Mouse (Mus musculus) liver, adult 2 months (tissue): ENCODE data around the gene Acat2. TPM values are rescaled to one million over a fixed set of nuclear protein-coding genes. Genes with fewer than 3 reads are reported as not detected.
A peak's percentile ranks its signal among the peaks of the same experiment; 100 is the strongest.

Experiments
- DNase-seq: peaks from one replicate; pipeline ENCODE4 v3.0.0-alpha.2; 2011; ENCODE audit warnings: low read depth, low spot score; ENCODE audit errors: extremely low read depth
- H3K27ac ChIP-seq: fragments of 200-500 bp; replicated peaks from 2 replicates; pipeline ENCODE4 v1.5.1; 2012; ENCODE audit warnings: low read depth, mild to moderate bottlenecking, control low read depth, inconsistent platforms, low read length; ENCODE audit not compliant: insufficient read depth
- H3K27me3 ChIP-seq: fragments of 200-500 bp; 2 replicates; pipeline ENCODE4 v1.6.1; 2012; ENCODE audit warnings: mild to moderate bottlenecking, moderate library complexity, low read length, inconsistent platforms; ENCODE audit not compliant: control insufficient read depth, insufficient read depth
- H3K36me3 ChIP-seq: fragments of 200-500 bp; 2 replicates; pipeline ENCODE4 v1.6.1; 2012; ENCODE audit warnings: low read length, inconsistent platforms; ENCODE audit not compliant: control insufficient read depth, insufficient read depth
- H3K4me1 ChIP-seq: fragments of 200-500 bp; 2 replicates; pipeline ENCODE4 v1.6.1; 2011; ENCODE audit warnings: low read length; ENCODE audit not compliant: control insufficient read depth, insufficient read depth
- H3K4me3 ChIP-seq: fragments of 200-500 bp; 2 replicates; pipeline ENCODE4 v1.5.1; 2011; ENCODE audit warnings: low read depth, mild to moderate bottlenecking, control low read depth, low read length, moderate library complexity; ENCODE audit not compliant: insufficient read depth
- H3K79me2 ChIP-seq: fragments of 200-500 bp; 2 replicates; pipeline ENCODE4 v1.6.1; 2012; ENCODE audit warnings: inconsistent platforms, mild to moderate bottlenecking, low read length, moderate library complexity; ENCODE audit not compliant: control insufficient read depth, insufficient read depth
- H3K9ac ChIP-seq: fragments of 200-500 bp; 2 replicates; pipeline ENCODE4 v1.6.1; 2012; ENCODE audit warnings: low read depth, mild to moderate bottlenecking, control low read depth, inconsistent platforms, low read length
- CTCF ChIP-seq: fragments of 200-500 bp; IDR thresholded peaks from 2 replicates; pipeline ENCODE4 v1.5.1; 2011; ENCODE audit warnings: low read depth, low read length, control low read depth
- POLR2A ChIP-seq: fragments of 200-500 bp; IDR thresholded peaks from 2 replicates; pipeline ENCODE4 v1.6.1; 2011; ENCODE audit warnings: low read length, control low read depth; ENCODE audit not compliant: insufficient read depth; ENCODE audit errors: extremely low read depth
- WGBS: fragments of 180-500 bp; shearing (Covaris S2); methylation state at CpG from one replicate; pipeline ENCODE4 v1.1.7; 2018; 5-methylcytosine and 5-hydroxymethylcytosine counted together
- polyA plus RNA-seq: library from polyadenylated mRNA; depleted of rRNA; stranded (reverse); fragments of >200 nt; gene quantifications from 2 replicates; pipeline ENCODE4 v1.2.3, GENCODE M21; 2012
- total RNA-seq: library from RNA; depleted of rRNA; stranded (reverse); fragments of >200 nt; gene quantifications from 2 replicates; pipeline ENCODE4 v1.2.3, GENCODE M21; 2014

Gene Acat2
- total and polyA plus RNA-seq, 2 experiments = 45.9 to 75.1 TPM

DNA sequence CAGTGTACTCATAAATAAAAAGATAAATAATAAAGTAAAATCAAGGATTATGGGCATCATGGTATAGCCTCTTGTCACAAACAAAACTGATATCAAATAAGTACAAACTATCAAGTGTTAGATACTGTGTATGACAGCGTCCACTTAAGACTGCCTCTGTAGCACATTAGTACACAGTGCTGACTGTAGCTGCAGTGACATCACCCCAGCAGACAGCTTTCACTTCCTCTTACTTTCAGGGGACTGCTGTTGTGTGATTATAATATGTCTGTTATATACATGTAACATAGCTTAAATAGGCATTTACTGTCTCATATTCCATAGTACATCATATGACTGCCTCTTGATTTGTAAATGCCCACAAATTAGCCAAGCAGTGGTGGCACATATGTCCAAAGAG is 39.5 kb downstream of the Acat2 start:
- TF ChIP-seq CTCF = no peak
- TF ChIP-seq POLR2A = no peak
- Histone ChIP-seq H3K9ac (no peak overlapping the region), H3K79me2 (no peaks in the 10 kb centered on the region; the same call in 1 of the 2 replicates), H3K4me3 (no peak overlapping the region), H3K27me3 (no peaks in the 10 kb centered on the region), H3K4me1 (peaks cover 13% of the 10 kb centered on the region), H3K36me3 (peaks cover 54% of the 10 kb centered on the region), H3K27ac (no peak overlapping the region)
- 67% methylated on average over 1 of the region's 1 CpGs for WGBS
- DNase-seq = peak; percentile 45

DNA sequence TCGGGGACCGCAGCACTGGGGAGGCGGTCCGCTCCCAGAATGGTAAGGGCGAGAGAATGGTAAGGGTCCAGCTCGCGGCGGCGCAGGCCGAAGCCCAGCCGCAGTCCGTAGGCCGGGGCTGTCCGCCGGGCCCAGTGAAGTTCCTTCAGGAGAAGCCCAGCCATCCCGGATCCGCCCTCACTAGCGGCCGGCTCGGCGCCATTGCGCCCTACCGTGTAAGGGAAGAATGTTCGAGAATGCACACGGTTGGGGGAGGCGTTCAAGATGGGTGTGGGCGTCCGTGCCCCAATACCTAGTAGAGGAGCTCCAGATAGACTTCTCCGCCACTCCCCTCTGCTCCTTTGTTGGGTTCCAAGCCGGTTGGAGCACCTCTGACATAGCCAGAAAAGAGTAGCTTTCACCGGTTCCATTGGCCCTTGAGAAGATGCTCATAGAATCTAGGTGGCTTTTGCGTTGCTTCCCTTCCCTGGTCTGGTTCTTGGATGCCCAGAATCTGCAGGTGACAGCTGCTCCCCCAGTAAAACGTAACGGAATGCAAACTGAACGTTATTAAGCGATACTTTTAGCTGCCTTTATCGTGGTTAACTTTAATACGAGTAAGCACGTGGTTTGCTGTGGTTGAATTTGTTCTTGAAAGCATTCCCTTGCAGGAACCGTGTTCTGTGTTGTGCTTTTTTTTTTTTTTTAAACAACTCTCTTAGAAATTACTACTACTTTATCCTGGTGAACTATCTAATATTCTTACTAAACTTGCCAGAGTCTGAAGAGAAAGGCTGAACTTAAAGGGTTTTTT is 43.8 kb downstream of the Acat2 start:
- WGBS = under 1% methylated on average over 40 of the region's 40 CpGs
- peaks cover 41% of the 10 kb centered on the region for H3K36me3 ChIP-seq
- peak overlapping the region; percentile 70 for H3K27ac ChIP-seq
- H3K79me2 ChIP-seq = no peaks in the 10 kb centered on the region; the same call in 1 of the 2 replicates
- no peaks in the 10 kb centered on the region for H3K27me3 ChIP-seq
- peak overlapping the region; percentile 66 for H3K4me3 ChIP-seq
- TF ChIP-seq POLR2A = no peak
- no peak for TF ChIP-seq CTCF
- DNase-seq = peak; percentile 60
- H3K4me1 ChIP-seq = peaks cover 2% of the 10 kb centered on the region
- peak overlapping the region; percentile 78 for H3K9ac ChIP-seq

DNA sequence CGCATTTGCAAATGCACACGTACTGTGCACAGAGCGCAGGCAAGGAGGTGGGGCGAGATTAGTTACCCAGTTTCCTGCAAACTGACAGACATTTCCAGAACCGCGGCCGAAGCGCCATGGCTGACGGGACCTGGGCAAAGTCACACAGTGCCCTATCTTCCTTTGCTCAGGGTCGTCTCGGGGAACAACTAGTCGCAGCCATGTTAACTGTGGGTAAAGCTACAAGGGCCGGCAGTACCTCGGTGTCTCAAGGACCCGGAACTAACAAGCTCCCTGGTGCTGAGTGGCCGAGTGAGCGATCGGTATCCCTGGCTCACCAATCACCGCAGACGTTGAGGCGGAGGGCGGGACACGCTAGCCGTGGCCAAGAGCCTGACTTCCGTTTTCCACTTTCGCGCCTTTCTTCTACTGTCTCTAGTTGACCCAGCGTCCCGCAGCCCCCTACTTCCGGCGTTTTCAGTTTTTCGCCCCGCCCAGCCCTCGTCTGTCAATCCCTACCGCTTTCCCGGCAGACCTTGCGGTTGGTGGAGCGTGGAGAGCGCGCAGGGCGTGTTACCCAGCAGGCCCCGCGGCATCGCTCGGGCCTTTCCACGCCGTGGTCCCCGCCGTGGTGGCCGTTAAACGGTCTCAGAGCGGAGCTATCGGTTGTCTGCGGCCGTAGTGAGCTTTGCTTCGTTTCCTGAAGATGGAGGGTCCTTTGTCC is 44.5 kb downstream of the Acat2 start, which contains the start of gene Mrpl18:
Gene Mrpl18 (minus strand): TSS at position 465 of the 703 bp plus-strand sequence.
- H3K9ac ChIP-seq = peak within 1 kb of the TSS; percentile 78
- peak within 1 kb of the TSS; percentile 68 for H3K4me3 ChIP-seq
- DNase-seq = peak; percentile 97
- peak within 1 kb of the TSS; percentile 70 for H3K27ac ChIP-seq
- no peaks in the 10 kb centered on the region; the same call in 1 of the 2 replicates for H3K79me2 ChIP-seq
- no peaks in the 10 kb centered on the region for H3K27me3 ChIP-seq
- TF ChIP-seq POLR2A (peak; percentile 88), CTCF (no peak)
- under 1% methylated on average over 56 of the region's 56 CpGs for WGBS
- peaks cover 43% of the 10 kb centered on the region for H3K36me3 ChIP-seq
- peaks cover 2% of the 10 kb centered on the region for H3K4me1 ChIP-seq

DNA sequence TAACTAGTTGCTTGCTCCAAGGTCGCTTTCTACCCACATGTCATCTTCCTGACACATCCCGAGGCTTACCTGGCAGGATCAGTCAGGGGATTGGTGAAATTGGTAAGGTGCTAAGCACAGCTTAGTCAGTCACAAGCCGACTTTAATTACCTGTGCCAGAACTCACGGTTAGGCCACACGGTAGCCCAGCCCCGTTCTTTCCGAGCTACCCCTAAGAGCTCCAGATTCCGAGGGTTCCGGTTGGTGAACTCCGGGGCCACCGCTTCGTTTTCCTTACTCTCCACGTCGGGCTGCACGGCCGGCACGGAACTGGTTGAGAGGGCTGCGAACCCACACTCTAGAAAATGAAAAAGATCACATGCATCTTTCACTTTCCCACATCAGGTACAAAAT is 45.1 kb downstream of the Acat2 start, which contains the start of gene Tcp1:
Gene Tcp1 (plus strand): TSS at position 214 of the 393 bp plus-strand sequence.
- H3K79me2 ChIP-seq = no peaks in the 10 kb centered on the region; the same call in 1 of the 2 replicates
- no peaks in the 10 kb centered on the region for H3K27me3 ChIP-seq
- TF ChIP-seq POLR2A = no peak
- no peak for TF ChIP-seq CTCF
- H3K27ac ChIP-seq = peak within 1 kb of the TSS; percentile 70
- DNase-seq = peak; percentile 43
- H3K4me1 ChIP-seq = peaks cover 2% of the 10 kb centered on the region
- under 1% methylated on average over 18 of the region's 18 CpGs for WGBS
- peaks cover 43% of the 10 kb centered on the region for H3K36me3 ChIP-seq
- peak within 1 kb of the TSS; percentile 68 for H3K4me3 ChIP-seq
- peak within 1 kb of the TSS; percentile 78 for H3K9ac ChIP-seq

DNA sequence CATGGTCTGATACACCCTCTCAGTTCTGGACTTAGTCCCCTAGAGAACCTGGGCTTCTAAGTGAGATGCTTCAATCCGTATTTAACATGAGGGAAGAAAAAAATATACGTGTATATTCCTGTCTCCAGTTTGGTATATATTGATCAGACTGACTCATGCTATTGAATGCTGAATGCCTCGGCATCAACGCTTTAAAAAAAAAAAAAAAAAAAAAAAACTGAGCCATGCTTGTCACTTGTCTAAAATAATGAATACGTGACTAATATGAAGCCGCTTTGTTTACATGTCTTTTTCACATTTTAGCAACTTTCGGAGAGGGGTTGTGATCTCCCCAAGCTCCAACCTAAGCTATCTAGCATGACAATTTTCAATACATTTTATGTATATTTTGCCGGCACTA is 50.2 kb downstream of the Acat2 start:
- no peaks in the 10 kb centered on the region; the same call in 1 of the 2 replicates for H3K79me2 ChIP-seq
- H3K9ac ChIP-seq = no peak overlapping the region
- H3K27me3 ChIP-seq = no peaks in the 10 kb centered on the region
- no peaks in the 10 kb centered on the region for H3K4me1 ChIP-seq
- TF ChIP-seq CTCF (no peak), POLR2A (no peak)
- no peak overlapping the region for H3K27ac ChIP-seq
- no peak overlapping the region for H3K4me3 ChIP-seq
- 82% methylated on average over 8 of the region's 8 CpGs for WGBS
- H3K36me3 ChIP-seq = peaks cover 30% of the 10 kb centered on the region
- DNase-seq = no peak
